Comparison of ENCODE assay signal across 8 mouse cellular contexts in the genomic region with DNA sequence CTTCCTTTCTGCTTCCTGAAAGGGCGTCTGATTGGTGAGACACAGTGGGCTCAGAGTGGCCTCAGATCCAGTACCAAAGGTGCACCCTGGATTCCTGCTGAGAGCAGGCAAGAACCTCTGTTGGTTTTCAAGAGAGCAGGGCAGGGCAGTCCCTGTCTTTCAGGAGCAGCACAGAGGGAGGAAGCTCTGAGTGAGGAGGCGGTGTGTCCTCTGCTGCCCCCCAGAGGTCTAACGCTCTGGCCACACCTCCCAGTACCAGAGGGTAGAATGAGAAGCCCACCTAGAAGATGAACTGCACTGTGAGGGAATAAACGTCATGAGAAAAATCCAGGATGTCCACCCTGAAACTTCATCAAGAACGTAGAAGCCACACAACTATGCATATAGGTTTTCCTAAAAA. TPM values are rescaled to one million over a fixed set of nuclear protein-coding genes. Genes with fewer than 3 reads are reported as not detected.
A peak's percentile ranks its signal among the peaks of the same experiment; 100 is the strongest.
DNase-seq lines count a peak whose midpoint lies in the region; ATAC-seq and TF ChIP-seq lines count a peak whose summit lies in the region.

No protein-coding gene starts in this region.

- H3K36me3 ChIP-seq in heart, adult 2 months (ENCODE audit: control insufficient read depth, insufficient read depth, low read length), result no peaks in the 10 kb centered on the region
- H3K36me3 ChIP-seq in lung, embryonic 15.5 days, result peaks cover 12% of the 10 kb centered on the region

- H3K79me2 ChIP-seq in heart, adult 2 months (replicated peaks; ENCODE audit: control insufficient read depth, insufficient read depth, low read length), result no peaks in the 10 kb centered on the region

- H3K4me3 ChIP-seq in cortical plate, adult 2 months (ENCODE audit: insufficient read depth, low read length), result no peak overlapping the region
- no peak overlapping the region for H3K4me3 ChIP-seq in heart, adult 2 months
- H3K4me3 ChIP-seq in lung, embryonic 15.5 days, result no peak overlapping the region

- 0 out of 2 replicates have a peak, but pooled peaks have one; percentile 69 for ATAC-seq in lung, embryonic 15.5 days (ENCODE audit: borderline replicate concordance, extremely low read depth, low FRiP score, low TSS enrichment)

- no peaks in the 10 kb centered on the region for H3K9me3 ChIP-seq in lung, embryonic 15.5 days

- TF ChIP-seq POLR2A in cortical plate, adult 2 months (IDR thresholded peaks at IDR 0.05; ENCODE audit: extremely low read depth, insufficient read depth, low read length), result no peak
- TF ChIP-seq POLR2A in heart, adult 2 months (IDR thresholded peaks at IDR 0.05; ENCODE audit: insufficient read depth, low read depth, low read length), result no peak

- 42% methylated on average over 5 of the region's 5 CpGs for WGBS in heart, adult 2 months
- 40% methylated on average over 5 of the region's 5 CpGs for WGBS in lung, embryonic 15.5 days

- no peak for TF ChIP-seq EP300 in heart, adult 2 months (IDR thresholded peaks at IDR 0.05; ENCODE audit: insufficient read depth, low read depth, low read length)

- H3K9ac ChIP-seq in heart, adult 2 months (ENCODE audit: low read depth, low read length), result no peak overlapping the region
- no peak overlapping the region for H3K9ac ChIP-seq in lung, embryonic 15.5 days

- intact Hi-C loops in heart, adult 2 months (cut with DNase I), result loop anchor here (1.0 to 10.0 kb wide), 2 partner anchors 185 to 382 kb away; a partner anchor contains a TSS

- no peak overlapping the region for H3K4me2 ChIP-seq in lung, embryonic 15.5 days

- peak; percentile 29 for DNase-seq in right cerebral cortex, postnatal 4 days
- DNase-seq in right cerebral cortex, postnatal 25 days, result no peak
- DNase-seq in heart, adult 2 months, result peak; percentile 53 to 64
- DNase-seq in kidney, adult 11 months, result peak; percentile 35
- DNase-seq in spleen, postnatal 4 days (ENCODE audit: low spot score in 2 of 2), result peak; percentile 40 to 71
- DNase-seq in frontal cortex, postnatal 14 days (ENCODE audit: low spot score in 2 of 2), result no peak

- H3K4me1 ChIP-seq in cortical plate, adult 2 months (ENCODE audit: control insufficient read depth, insufficient read depth, low read length), result no peaks in the 10 kb centered on the region
- no peaks in the 10 kb centered on the region for H3K4me1 ChIP-seq in heart, adult 2 months (ENCODE audit: control insufficient read depth, insufficient read depth, low read length)
- H3K4me1 ChIP-seq in lung, embryonic 15.5 days, result no peaks in the 10 kb centered on the region

- no peak overlapping the region for H3K27ac ChIP-seq in cortical plate, adult 2 months (ENCODE audit: insufficient read depth, low read length)
- no peak overlapping the region for H3K27ac ChIP-seq in heart, adult 2 months
- no peak overlapping the region for H3K27ac ChIP-seq in lung, embryonic 15.5 days

- no peaks in the 10 kb centered on the region for H3K27me3 ChIP-seq in heart, adult 2 months (ENCODE audit: control insufficient read depth, insufficient read depth, low read length)
- no peaks in the 10 kb centered on the region for H3K27me3 ChIP-seq in lung, embryonic 15.5 days

- TF ChIP-seq CTCF in cortical plate, adult 2 months (IDR thresholded peaks at IDR 0.05; ENCODE audit: extremely low read depth, insufficient read depth, low read length), result peak; percentile 37
- peak; percentile 90 for TF ChIP-seq CTCF in heart, adult 2 months (IDR thresholded peaks at IDR 0.05)

RNA-seq across cellular contexts. Expression of a gene that starts 21.5 kb away (rescaled TPM):
- polyA plus RNA-seq in cortical plate, adult 2 months (2012; rRNA removed), result 8.9 and 9.2 TPM in 2 replicates
- total RNA-seq in heart, adult 2 months (2021), result 10 to 100 TPM; 12.7 to 13.4 TPM
- 3.9 and 7.4 TPM in 2 replicates for polyA plus RNA-seq in heart, adult 2 months (2012; rRNA removed)
- 19.1 and 20.6 TPM in 2 replicates for polyA plus RNA-seq in lung, embryonic 15.5 days (2015; fragmentation: Nextera tagmentation; extraction: Ambion mirVana)

RNA-seq across cellular contexts. Expression of a gene that starts 34.3 kb away (rescaled TPM):
- 17.0 and 17.8 TPM in 2 replicates for polyA plus RNA-seq in cortical plate, adult 2 months (2012; rRNA removed)
- total RNA-seq in heart, adult 2 months (2021), result 10 to 100 TPM; 51.1 to 59.2 TPM
- 12.5 and 25.2 TPM in 2 replicates for polyA plus RNA-seq in heart, adult 2 months (2012; rRNA removed)
- polyA plus RNA-seq in lung, embryonic 15.5 days (2015; fragmentation: Nextera tagmentation; extraction: Ambion mirVana), result 36.1 and 37.6 TPM in 2 replicates

Comparison
In these comparisons a context has a peak if more than half of its experiments do, and no peak if none do; other contexts are left out.
1. DNase-seq: peak in right cerebral cortex, postnatal 4 days (single experiment), heart, adult 2 months (2 of 2), kidney, adult 11 months (single experiment) and spleen, postnatal 4 days (2 of 2); none in right cerebral cortex, postnatal 25 days (single experiment) and frontal cortex, postnatal 14 days (0 of 2).